Mouse (Mus musculus): Measurements from ENCODE around the gene Kcnc3. TPM values are rescaled to one million over a fixed set of nuclear protein-coding genes. Genes with fewer than 3 reads are reported as not detected.

Gene Kcnc3
- polyA plus RNA-seq, 1 experiment from 2014 or later: 2.3 TPM

GRCm38 (mm10) chr7:44600691-44601262 lies 10.3 kb downstream of the Kcnc3 start:
- no peak for ATAC-seq (ENCODE audit: low FRiP score, low read depth)
- Histone ChIP-seq H3K36me3 (no peaks in the 10 kb centered on the region), H3K4me1 (peaks cover 35% of the 10 kb centered on the region), H3K9me3 (no peaks in the 10 kb centered on the region), H3K4me2 (replicated peaks) (no peak overlapping the region), H3K4me3 (no peak overlapping the region), H3K27me3 (peaks cover 50% of the 10 kb centered on the region), H3K27ac (replicated peaks) (no peak overlapping the region), H3K9ac (replicated peaks) (no peak overlapping the region)
- 82% methylated on average over 10 of the region's 10 CpGs for WGBS

DNA sequence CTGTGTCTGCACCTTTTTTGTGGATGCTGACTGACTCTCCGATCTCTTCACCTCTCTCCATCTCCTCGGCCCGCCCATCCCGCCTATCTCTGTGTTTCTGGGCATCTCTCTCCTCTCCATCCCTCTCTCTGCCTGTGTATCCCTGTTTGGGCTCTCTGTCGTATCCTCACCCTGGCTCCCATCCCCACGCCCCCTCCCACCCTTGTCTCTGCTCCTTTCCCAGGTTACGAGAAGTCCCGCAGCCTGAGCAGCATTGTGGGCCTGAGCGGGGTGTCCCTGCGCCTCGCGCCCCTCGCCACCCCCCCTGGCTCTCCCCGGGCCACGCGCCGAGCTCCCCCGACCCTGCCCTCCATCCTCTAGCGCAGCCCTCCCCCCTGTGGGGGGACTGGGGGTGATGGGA lies 11.2 kb downstream of the Kcnc3 start:
- Histone ChIP-seq H3K4me3 (0 out of 2 replicates have a peak overlapping the region, but pooled peaks have one; percentile 2), H3K27ac (replicated peaks) (peak overlapping the region; percentile 39), H3K27me3 (peaks cover 58% of the 10 kb centered on the region), H3K4me1 (peaks cover 35% of the 10 kb centered on the region), H3K9me3 (no peaks in the 10 kb centered on the region), H3K9ac (replicated peaks) (peak overlapping the region; percentile 43; the same call in 1 of the 2 replicates), H3K36me3 (no peaks in the 10 kb centered on the region), H3K4me2 (replicated peaks) (peak overlapping the region; percentile 37)
- 10% methylated on average over 17 of the region's 19 CpGs for WGBS
- ATAC-seq (ENCODE audit: low FRiP score, low read depth): no peak

- WGBS: 8% methylated on average over 10 of the region's 11 CpGs
- H3K9me3 ChIP-seq: no peaks in the 10 kb centered on the region
- peak overlapping the region; percentile 44; the same call in 1 of the 2 replicates for H3K27ac ChIP-seq (replicated peaks)
- H3K9ac ChIP-seq (replicated peaks): peak overlapping the region; percentile 4; the same call in 1 of the 2 replicates
- H3K4me2 ChIP-seq (replicated peaks): peak overlapping the region; percentile 36
- H3K36me3 ChIP-seq: no peaks in the 10 kb centered on the region
- H3K4me1 ChIP-seq: peaks cover 35% of the 10 kb centered on the region
- H3K4me3 ChIP-seq: no peak overlapping the region
- ATAC-seq (ENCODE audit: low FRiP score, low read depth): peak; percentile 44
- peaks cover 66% of the 10 kb centered on the region for H3K27me3 ChIP-seq
Measured at GRCm38 (mm10) chr7:44602443-44602842, 12.0 kb downstream of the Kcnc3 start.

DNA sequence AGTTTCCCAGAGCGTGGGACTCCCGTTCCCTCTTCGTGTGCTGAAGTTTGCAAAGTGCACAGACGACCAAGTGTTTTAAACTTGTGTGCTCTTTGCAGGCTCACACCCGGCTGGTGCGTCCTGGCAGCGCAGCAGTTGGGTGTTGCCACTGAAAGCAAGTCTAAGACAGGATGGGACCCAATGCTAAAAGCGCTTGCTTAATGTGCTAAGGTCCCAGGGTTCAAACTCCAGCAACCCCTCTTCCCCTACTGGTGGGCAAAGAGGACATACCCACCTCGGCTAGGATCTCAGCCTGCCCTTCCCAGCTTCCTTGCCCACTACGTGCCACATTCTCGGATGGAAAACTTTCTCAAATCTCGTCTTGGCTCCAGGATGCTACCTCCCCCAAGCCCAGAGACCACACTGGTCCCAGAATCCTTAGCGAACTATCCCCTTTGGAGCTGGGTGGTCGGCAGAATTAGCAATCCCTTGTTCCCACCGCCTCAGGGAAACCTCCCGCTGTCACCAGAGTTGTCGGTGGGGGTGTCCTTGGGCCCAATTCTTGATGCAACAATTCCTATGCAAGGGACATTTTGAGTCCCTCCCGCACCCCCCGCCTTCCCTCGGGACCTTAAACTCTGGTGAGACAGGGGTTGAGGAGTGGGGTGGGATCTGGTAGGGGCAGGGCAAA lies 12.9 kb downstream of the Kcnc3 start:
- Histone ChIP-seq H3K27me3 (peaks cover 70% of the 10 kb centered on the region), H3K4me2 (replicated peaks) (peak overlapping the region; percentile 52), H3K9me3 (0 out of 2 replicates have a peak, but pooled peaks cover 3% of the 10 kb centered on the region), H3K4me1 (peaks cover 35% of the 10 kb centered on the region), H3K4me3 (0 out of 2 replicates have a peak overlapping the region, but pooled peaks have one; percentile 9), H3K36me3 (no peaks in the 10 kb centered on the region), H3K9ac (replicated peaks) (no peak overlapping the region), H3K27ac (replicated peaks) (no peak overlapping the region)
- ATAC-seq (ENCODE audit: low FRiP score, low read depth): no peak
- WGBS: 3% methylated on average over 20 of the region's 20 CpGs

GRCm38 (mm10) chr7:44604139-44604606 lies 13.7 kb downstream of the Kcnc3 start:
- peak overlapping the region; percentile 31 for H3K4me3 ChIP-seq
- H3K36me3 ChIP-seq: no peaks in the 10 kb centered on the region
- WGBS: under 1% methylated on average over 19 of the region's 25 CpGs
- H3K4me1 ChIP-seq: peaks cover 35% of the 10 kb centered on the region
- peak overlapping the region; percentile 52 for H3K4me2 ChIP-seq (replicated peaks)
- peak; percentile 51 for ATAC-seq (ENCODE audit: low FRiP score, low read depth)
- H3K9ac ChIP-seq (replicated peaks): 0 out of 2 replicates have a peak overlapping the region, but pooled peaks have one; percentile 24
- 0 out of 2 replicates have a peak, but pooled peaks cover 3% of the 10 kb centered on the region for H3K9me3 ChIP-seq
- no peak overlapping the region for H3K27ac ChIP-seq (replicated peaks)
- H3K27me3 ChIP-seq: peaks cover 78% of the 10 kb centered on the region

GRCm38 (mm10) chr7:44604619-44605018 lies 14.2 kb downstream of the Kcnc3 start:
- H3K4me3 ChIP-seq: peak overlapping the region; percentile 31
- H3K9ac ChIP-seq (replicated peaks): 0 out of 2 replicates have a peak overlapping the region, but pooled peaks have one; percentile 24
- H3K36me3 ChIP-seq: no peaks in the 10 kb centered on the region
- H3K4me1 ChIP-seq: peaks cover 35% of the 10 kb centered on the region
- H3K27ac ChIP-seq (replicated peaks): no peak overlapping the region
- 0 out of 2 replicates have a peak, but pooled peaks cover 3% of the 10 kb centered on the region for H3K9me3 ChIP-seq
- 0 out of 2 replicates have a peak, but pooled peaks have one; percentile 5 for ATAC-seq (ENCODE audit: low FRiP score, low read depth)
- H3K27me3 ChIP-seq: peaks cover 78% of the 10 kb centered on the region
- 1% methylated on average over 8 of the region's 8 CpGs for WGBS
- peak overlapping the region; percentile 52 for H3K4me2 ChIP-seq (replicated peaks)

DNA sequence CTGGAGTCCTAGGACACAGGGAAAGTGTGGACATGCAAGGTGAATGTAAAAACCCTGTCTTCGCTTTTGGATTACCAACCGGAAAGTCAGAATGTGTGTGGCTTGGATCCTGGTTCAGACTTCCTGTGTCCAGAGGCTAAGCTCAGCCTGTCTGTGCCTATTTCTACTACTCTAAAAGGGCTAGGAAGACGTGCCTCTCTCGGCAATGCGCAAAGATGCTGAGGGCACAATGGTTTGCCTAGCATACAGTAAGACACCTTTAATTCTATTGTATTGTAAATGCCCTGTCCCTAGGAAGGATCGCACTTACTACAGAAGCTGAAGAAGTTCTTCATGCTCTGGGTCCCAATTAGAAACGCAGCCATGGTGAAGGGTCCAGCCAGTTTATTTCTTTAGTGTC lies 15.0 kb downstream of the Kcnc3 start:
- 0 out of 2 replicates have a peak, but pooled peaks cover 3% of the 10 kb centered on the region for H3K9me3 ChIP-seq
- H3K4me2 ChIP-seq (replicated peaks): no peak overlapping the region
- ATAC-seq (ENCODE audit: low FRiP score, low read depth): no peak
- H3K27ac ChIP-seq (replicated peaks): no peak overlapping the region
- WGBS: 29% methylated on average over 7 of the region's 7 CpGs
- H3K27me3 ChIP-seq: peaks cover 78% of the 10 kb centered on the region
- no peaks in the 10 kb centered on the region for H3K36me3 ChIP-seq
- peaks cover 35% of the 10 kb centered on the region for H3K4me1 ChIP-seq
- H3K9ac ChIP-seq (replicated peaks): no peak overlapping the region
- H3K4me3 ChIP-seq: no peak overlapping the region

DNA sequence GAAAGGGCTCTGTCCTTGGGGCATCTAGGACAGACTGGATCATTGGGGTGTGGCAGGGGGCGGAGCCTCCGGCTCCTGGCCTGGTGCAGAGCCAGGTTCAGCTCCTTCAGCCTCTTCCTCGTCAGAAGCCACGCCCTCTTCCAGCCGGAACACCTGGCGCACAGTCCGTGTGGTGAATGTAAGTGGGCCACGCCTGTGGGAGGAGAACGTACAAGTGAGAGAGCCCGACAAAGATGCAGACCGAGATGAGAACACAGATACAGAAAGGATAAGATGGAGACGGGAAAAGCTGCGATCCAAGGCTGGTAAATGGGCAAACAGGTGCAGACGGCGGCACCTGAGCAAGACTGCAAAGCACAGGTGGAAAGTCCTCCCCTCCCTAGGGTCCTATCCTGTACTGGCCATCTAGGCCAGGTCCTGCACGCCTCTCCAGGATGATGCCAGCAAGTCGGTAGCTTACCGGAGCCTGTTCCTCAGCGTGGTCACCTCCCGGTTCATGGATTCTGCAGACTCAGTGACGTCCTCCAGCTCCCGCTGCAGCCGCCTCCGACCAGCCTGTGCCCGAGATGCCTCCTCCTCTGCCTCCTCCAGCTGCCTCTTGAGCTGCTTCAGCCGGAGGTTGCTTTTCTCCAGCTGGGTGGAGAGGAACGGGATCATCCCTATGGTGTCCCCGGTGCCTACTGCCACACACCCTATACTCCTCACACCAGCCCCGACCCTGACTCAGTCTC lies 15.9 kb downstream of the Kcnc3 start:
- Histone ChIP-seq H3K4me1 (peaks cover 34% of the 10 kb centered on the region), H3K9ac (replicated peaks) (no peak overlapping the region), H3K27ac (replicated peaks) (no peak overlapping the region), H3K4me2 (replicated peaks) (no peak overlapping the region), H3K36me3 (no peaks in the 10 kb centered on the region), H3K27me3 (peaks cover 69% of the 10 kb centered on the region), H3K9me3 (0 out of 2 replicates have a peak, but pooled peaks cover 3% of the 10 kb centered on the region), H3K4me3 (no peak overlapping the region)
- 9% methylated on average over 29 of the region's 29 CpGs for WGBS
- ATAC-seq (ENCODE audit: low FRiP score, low read depth): no peak

DNA sequence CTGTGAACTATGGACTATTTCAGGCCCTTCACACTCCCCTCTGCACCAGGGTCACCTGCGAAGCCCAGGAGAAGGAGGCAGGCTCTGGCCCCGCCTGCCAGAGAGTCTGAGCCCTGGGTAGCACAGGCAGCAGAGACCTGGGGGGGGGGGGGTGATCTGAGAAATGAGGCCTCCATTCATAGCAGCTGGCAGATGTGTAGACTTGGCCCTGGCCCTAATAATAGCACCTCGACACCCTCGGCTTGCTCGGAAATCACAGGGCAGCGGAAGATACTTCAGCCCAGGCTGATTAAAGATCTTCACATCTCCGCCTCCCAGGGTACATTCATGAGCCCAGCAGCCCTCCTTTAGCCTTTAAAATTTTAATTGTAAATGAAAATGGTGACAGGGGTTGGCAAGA lies 21.7 kb downstream of the Kcnc3 start:
- Histone ChIP-seq H3K4me2 (replicated peaks) (no peak overlapping the region), H3K27ac (replicated peaks) (no peak overlapping the region), H3K27me3 (peaks cover 46% of the 10 kb centered on the region), H3K9ac (replicated peaks) (no peak overlapping the region), H3K4me1 (0 out of 2 replicates have a peak, but pooled peaks cover 6% of the 10 kb centered on the region), H3K4me3 (no peak overlapping the region), H3K9me3 (0 out of 2 replicates have a peak, but pooled peaks cover 3% of the 10 kb centered on the region), H3K36me3 (no peaks in the 10 kb centered on the region)
- ATAC-seq (ENCODE audit: low FRiP score, low read depth): no peak
- WGBS: 86% methylated on average over 7 of the region's 7 CpGs

GRCm38 (mm10) chr7:44614041-44614688 lies 23.7 kb downstream of the Kcnc3 start:
- peak overlapping the region; percentile 9; the same call in 1 of the 2 replicates for H3K4me2 ChIP-seq (replicated peaks)
- peaks cover 32% of the 10 kb centered on the region for H3K27me3 ChIP-seq
- no peak overlapping the region for H3K9ac ChIP-seq (replicated peaks)
- H3K36me3 ChIP-seq: no peaks in the 10 kb centered on the region
- ATAC-seq (ENCODE audit: low FRiP score, low read depth): no peak
- WGBS: 7% methylated on average over 20 of the region's 20 CpGs
- 0 out of 2 replicates have a peak, but pooled peaks cover 6% of the 10 kb centered on the region for H3K4me1 ChIP-seq
- H3K27ac ChIP-seq (replicated peaks): no peak overlapping the region
- no peak overlapping the region for H3K4me3 ChIP-seq
- H3K9me3 ChIP-seq: 0 out of 2 replicates have a peak, but pooled peaks cover 4% of the 10 kb centered on the region

DNA sequence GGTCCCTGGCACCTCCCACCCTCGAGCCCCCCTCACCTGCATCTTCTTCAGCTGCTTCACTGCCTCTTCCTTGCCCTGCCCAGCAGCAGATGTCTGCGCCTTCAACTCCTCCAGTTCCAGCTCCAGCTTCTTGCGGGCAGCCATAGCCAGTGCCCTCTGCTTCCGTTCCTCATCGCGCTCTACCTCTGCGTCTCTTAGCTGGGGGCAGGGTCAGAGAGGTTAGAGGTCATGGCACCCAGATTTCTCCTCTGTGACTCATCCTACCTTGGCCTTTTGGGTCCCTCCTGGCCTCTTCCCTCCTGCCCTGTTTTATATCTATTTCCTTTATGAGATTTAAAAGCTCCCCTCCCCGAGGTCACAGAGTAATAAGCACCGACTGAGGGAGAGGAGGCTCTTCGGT lies 24.8 kb downstream of the Kcnc3 start:
- Histone ChIP-seq H3K4me2 (replicated peaks) (no peak overlapping the region), H3K4me3 (no peak overlapping the region), H3K27ac (replicated peaks) (no peak overlapping the region), H3K9ac (replicated peaks) (no peak overlapping the region), H3K27me3 (peaks cover 32% of the 10 kb centered on the region), H3K9me3 (0 out of 2 replicates have a peak, but pooled peaks cover 4% of the 10 kb centered on the region), H3K36me3 (no peaks in the 10 kb centered on the region), H3K4me1 (0 out of 2 replicates have a peak, but pooled peaks cover 6% of the 10 kb centered on the region)
- no peak for ATAC-seq (ENCODE audit: low FRiP score, low read depth)
- WGBS: 18% methylated on average over 10 of the region's 10 CpGs
